Mouse (Mus musculus): Measurements from ENCODE around the gene Pparg.

The Pparg gene

DNA sequence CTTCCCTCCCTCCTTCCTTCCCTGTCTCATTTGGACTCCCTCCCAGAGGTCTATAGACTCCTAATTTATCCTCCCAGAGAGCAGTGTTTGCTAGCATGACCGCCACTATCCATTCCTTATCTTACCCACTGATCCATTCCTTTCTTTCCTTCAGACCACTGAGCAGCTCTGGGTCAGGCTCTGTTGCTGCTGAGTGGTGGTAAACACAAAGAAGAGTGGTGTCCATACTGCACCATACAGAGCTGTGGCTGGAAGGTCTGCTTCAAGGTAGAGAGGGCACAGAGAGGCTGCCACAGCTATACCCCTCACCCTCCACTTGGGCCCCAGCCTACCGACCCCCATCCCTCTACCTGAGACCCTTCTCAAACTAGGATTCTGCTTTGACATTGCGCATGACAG is 143.4 kb downstream of the Pparg start:
- in situ Hi-C loops (cut with MboI, MseI), result no loop called here

DNA sequence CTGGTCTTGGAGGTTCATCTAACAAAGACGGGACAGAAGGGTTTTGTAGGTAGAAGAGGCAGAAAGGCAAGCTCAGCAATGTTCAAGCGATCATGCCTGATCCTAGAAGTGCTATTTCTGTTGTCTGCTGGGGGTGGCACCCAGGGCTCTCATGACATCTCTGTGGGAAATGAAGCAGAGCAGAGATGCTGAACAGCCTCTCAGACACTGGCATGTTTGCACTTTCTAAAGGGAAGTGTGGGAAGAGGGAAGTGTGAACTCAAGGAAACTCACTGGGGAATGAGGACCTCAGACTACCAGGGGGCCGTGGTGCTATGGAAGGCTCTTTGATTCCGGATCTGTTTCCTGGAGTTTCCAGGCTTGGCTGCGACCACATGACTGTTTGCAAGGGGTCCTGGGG is 144.2 kb downstream of the Pparg start:
- in situ Hi-C loops (cut with MboI, MseI), result no loop called here

DNA sequence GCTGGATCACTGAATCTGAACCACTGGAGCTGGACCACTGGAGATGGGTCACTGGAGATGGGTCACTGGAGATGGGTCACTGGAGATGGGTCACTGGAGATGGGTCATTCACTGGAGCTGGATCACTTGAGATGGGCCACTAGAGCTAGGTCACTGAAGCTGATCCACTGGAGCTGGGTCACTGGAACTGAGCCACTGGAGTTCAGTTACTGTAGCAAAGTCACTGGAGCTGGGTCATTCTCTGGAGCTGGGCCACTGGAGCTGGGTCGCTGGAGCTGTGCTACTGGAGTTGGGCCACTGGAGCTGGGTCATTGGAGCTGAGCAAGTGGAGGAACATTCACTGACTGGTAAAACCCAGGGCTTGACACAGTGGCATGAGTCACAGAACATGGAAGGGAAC is 145.7 kb downstream of the Pparg start:
- in situ Hi-C loops (cut with MboI, MseI), result no loop called here

DNA sequence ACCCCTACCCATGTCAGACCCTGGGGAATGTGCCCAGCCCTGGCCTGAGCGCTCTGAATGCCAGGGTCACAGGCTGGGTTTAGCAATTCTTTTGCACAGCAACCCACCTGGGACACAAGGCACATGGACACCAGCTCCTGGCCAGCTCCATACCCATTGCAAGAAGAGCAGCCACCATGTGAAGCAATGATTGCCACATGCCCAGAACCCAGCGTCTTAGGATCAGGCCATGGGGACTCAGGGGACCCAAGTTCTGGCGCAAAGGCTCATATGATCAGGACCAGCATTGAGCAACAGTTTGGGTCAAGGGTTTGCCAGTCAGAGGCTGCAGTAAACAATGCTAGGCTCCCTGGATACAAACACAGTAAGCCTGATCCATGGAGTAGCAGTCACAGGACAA is 150.7 kb downstream of the Pparg start:
- in situ Hi-C loops (cut with MboI, MseI), result no loop called here

DNA sequence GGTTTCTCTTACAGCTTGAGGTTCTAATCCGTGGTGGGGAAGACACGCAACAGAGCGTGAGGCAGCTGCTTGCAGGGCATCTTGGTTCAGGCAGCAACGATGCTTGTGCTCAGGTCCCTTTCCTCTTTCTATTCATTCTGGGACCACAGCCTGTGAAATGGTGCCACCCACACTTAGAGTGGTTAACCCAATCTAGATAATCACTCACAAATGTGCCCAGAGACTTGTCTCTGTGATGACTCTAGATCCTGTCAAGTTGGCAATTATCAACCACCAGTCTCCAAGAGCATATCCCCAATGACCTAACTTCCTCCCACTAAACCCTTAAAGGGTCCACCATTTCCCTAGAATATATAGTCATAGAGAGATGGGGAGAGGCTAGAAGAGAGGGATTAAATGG is 152.5 kb downstream of the Pparg start:
- in situ Hi-C loops (cut with MboI, MseI), result no loop called here

DNA sequence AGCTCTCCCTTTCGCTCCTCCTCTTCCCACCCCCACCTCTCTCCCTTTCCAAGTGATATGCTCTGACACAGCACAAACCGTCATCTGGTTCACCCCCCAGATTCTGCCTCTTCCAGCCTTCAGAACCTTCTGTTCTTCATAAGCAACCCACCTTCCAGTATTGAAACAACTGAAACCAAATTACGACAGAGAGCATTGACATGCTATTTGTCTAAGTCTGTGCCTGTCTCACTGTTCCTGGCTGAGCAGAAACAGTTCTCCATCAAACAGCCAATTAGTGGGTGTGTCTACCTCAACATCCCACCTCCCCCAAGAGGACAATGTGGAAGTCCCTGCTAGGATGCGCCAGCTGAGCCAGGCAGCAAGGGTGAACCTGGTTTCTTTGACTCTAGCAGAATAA is 157.2 kb downstream of the Pparg start:
- in situ Hi-C loops (cut with MboI, MseI), result no loop called here

DNA sequence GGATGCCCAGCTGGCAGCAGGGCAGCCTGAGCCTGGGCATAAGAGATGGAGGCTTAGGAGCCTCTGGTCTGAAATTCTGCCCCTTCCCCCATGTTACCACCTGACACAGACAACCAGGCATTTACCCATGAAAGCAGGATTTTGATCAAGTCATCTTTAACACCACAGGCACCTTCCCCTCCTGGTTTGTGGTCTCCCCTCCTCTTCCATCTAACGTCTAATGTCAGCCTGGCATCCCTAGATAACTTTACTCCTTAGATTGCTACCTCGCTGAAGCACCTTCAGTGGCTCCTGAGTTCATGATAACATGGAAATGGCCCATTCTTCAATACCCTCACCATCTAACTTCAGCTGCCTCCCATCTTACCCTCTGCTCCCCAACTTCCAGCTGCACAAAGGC is 157.6 kb downstream of the Pparg start:
- in situ Hi-C loops (cut with MboI, MseI), result no loop called here

DNA sequence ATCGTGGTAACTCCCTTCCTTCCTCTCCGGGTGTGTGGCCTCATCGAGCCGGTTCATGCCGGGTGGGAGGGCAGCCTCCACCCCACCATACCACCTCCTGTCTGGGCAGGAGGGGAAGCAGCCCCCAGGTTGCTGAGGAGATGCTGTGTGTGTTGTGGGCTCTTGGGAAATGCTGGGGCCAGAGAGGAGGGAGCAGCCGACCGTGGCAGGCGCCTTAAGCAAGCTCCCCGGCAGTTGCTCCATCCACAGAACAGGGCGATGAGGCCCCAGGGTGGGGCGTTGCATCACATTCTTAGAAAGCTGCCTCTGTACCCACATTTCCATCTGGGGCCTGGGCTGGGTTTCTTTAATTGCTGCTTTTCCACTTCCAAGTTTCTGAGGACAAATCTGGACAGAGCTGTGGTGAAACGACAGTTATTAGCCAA is 158.5 kb downstream of the Pparg start:
- in situ Hi-C loops (cut with MboI, MseI), result no loop called here

DNA sequence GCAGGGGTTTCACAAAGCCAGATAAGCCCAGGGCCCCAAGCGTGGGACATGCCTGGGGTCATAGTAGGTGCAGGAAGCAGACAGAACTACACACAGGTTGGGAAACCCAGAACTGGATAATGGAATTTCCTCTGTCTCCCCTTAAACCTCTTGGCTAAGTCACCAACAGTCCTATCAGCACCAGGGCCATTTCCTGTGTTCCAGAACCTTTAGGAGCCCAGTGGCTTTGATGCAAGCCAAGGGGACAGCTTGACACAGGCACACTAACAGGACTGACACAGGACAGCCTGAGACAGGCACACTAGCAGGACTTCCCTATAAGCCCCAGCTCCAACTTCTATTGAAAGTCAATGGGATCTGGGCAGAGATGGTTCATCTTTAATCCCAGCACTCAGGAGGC is 161.2 kb downstream of the Pparg start:
- in situ Hi-C loops (cut with MboI, MseI), result no loop called here

DNA sequence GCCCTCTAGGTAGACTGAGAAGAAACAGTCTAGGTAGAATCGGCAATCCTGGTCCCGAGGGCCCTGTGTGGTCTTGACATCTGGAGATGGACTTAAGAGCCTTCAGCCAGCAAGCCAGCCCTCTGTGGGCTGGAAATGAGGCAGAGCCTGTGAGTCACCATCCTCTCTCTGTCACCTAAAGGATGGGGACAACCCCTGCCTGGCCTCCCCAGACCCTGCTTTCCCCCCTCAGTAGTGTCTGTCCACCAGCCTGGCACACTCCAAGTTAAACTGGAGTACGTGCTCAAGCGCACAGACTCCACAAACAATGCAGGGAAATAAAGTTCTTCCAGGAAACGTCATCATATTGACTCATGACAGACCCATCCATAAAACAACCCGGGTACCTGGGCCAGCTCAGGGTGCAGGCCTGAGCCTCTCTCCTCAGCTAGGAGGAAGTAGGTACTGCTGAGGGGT is 162.0 kb downstream of the Pparg start:
- in situ Hi-C loops (cut with MboI, MseI), result no loop called here

DNA sequence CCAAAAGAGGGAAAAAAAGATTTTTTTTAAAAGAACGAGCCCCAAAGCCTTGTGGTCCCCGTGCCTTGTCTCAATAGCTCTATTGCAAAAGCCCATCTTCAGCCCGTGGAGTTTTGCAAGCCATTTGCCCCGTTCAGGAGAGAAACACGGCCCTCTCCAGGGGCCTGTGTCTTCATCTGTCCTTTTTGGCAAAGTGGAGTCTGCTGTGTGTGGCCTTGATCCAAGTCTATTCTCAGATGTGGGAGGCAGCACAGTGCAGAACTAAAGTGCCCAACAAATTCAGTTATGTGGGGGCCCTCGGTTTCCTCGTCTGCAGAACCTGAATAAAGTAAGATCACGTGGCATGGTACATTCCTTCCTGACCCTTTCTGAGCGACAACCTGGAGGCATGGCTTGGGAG is 162.4 kb downstream of the Pparg start:
- in situ Hi-C loops (cut with MboI, MseI), result no loop called here

DNA sequence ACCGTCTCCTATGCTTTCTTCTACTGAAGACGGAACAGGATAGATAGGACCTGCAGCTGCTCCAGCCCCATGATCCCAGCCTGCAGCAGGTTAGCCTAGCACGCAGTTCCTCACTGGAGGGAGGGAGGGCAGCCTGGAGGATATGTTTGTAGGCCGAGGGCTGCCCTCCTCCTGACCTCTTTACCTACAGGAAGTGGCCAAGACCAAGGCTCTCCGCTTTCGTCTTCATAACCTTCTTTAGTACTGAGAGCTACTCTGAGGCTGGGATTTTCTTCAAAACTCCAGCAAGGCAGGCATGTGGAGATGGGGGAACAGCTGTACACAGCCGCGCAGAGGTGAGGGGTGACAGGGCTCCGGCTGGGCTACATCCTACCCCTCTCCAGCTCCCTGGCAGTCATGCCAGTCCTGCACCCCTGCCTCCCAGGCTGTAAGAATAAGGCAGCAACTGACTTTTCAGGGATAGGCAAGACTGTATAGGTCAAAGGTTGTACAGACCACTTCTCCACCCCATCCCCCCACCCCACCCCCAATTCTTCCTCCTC is 163.8 kb downstream of the Pparg start:
- in situ Hi-C loops (cut with MboI, MseI), result no loop called here

DNA sequence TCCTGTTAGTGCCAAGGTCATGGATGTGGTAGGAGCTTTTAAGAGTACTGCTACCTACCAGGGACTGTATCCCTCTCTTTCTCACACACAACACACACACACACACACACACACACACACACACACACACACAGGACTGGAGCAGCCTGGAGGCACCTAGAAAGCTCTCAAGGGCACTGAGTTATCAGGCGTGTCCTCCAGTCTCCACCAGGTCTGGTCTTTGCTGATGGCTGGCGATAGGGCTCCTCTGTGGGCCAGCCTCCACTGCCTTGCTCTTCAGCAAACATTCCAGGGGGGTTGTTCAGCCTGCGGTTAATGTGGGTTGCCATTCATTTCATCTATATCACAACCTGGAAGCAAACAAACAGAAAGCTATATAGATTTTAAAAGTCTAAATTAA is 166.7 kb downstream of the Pparg start:
- in situ Hi-C loops (cut with MboI, MseI), result no loop called here

DNA sequence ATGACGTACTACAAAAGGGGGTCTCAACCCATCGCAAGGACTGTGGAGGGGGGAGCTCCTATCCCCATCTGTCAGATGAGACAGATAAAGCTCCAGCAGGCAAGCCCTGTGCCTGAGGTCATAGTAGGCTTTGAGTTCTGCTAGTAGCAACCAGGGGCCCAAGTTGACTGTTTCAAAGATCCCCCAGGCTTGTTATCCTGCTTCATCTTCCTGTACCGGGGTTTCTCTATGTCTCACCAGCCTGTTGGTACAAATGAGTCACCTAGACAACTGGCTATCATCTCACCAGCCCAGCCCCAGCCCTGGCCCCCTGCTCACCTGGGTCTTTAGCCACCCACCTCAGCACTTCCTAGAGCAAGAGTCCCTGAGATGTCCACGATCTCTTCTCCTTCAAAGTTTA is 167.6 kb downstream of the Pparg start:
- in situ Hi-C loops (cut with MboI, MseI), result no loop called here

DNA sequence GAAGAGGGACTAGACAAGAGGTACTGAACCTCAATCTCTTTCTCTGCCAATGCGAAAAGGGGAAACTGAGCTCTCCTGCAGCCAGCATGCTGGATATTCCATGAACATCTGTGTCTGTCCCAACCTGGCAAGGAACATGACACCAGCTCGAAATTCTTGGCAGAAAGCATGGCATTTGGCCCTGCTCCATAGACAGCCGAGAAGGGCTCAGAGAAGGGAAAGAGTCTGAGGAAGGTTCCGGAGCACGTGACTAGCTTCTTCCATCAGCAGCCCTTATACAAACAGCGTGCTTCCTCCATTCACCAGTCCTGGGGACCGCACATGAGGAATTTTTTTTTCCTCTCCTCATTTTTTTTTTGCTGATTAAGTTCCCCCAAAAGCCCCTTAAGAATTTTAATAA is 173.9 kb downstream of the Pparg start:
- in situ Hi-C loops (cut with MboI, MseI), result loop anchor here (5.0 kb wide), 1 partner anchor 312 kb away; no protein-coding TSS in a partner anchor

DNA sequence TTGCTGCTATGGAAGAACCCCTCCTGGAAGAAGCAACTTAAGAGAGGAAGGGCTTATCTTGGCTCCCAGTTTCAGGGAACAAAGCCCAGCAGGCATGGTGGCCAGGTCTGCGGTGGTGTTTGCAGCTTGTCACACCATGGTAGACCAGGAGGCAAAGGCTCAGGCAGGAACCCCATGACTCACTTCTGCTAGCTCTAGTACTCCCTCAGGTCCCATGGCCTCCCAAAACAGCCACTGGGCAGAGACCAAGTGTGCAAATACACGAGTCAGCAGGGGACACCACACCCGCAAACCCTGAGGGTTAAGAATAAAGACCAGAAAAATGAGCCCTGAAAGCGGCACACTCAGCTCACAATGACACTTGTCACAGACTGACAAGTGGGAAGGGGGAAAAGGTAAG is 175.4 kb downstream of the Pparg start:
- in situ Hi-C loops (cut with MboI, MseI), result loop anchor here (5.0 kb wide), 1 partner anchor 314 kb away; no protein-coding TSS in a partner anchor

DNA sequence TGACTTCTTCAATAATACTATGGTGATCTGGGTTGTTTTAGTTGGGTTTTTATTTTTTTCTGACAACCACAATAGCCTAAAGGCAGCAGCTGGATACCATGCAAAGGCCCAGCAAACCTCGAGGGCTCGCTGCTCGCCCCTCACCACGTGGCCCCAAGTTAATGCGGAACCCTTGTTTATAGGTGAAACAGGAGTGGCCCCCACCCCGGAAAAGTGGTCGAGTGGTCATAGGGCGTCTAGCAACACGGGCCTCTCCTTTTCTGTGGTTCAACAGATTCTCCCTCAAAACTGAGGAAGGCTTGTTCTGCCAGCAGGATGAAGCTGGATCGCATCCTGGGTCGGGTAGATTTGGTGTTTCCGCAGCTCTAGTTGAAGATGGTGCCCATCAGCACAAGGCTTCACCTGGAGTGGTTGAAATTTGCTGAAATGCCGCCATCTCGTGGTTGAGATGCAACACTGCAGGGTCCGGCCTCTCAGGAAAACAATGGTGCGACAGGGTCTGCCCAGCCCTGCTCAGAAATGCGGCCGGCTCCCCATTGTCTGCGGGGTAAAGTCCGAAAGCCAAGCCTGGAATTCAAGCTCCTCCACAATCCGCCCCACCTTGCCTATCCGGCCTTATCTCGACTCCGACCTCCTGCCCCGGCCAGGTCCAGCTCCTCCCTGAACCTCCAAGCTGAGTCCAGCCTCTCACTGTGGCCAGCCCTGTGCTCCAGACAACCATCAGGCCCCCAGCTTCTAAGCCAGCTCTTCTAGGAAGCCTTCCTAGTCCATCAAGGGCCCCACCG is 178.1 kb downstream of the Pparg start:
- in situ Hi-C loops (cut with MboI, MseI), result loop anchor here (5.0 kb wide), 1 partner anchor 317 kb away; no protein-coding TSS in a partner anchor
